Mouse (Mus musculus): ENCODE data around the gene Skint9.
"Not testable (repeated sequence)": the region's sequence is repeated elsewhere in the genome, so short reads cannot be mapped to it uniquely, and the experiment has no call there.

Gene Skint9

DNA sequence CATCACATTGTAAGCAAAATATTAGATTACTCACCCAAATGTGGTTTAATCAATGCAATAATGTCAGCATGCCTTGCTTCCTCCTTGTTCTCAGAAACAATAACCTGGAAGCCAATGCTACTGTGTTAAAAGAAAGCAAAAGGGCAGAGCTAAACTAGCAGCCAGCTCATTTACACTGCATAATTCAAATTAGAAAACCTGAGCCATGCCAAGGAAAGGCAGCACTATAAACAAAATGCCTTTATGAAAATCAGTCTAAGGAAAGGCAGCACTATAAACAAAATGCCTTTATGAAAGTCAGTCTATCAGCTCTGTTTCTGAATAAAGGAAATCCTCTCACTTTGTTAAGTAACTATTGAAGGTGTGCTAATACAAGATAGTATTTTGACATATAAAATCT lies at the start of gene Skint9:
Gene Skint9 (minus strand): TSS at position 101 of the 400 bp plus-strand sequence.
- no peak for DNase-seq (ENCODE audit: low spot score)

GRCm38 (mm10) chr4:112432685-112433084 lies 1.1 kb downstream of the Skint9 start:
- DNase-seq (ENCODE audit: low spot score), result no peak

- DNase-seq (ENCODE audit: low spot score), result no peak
Observed at GRCm38 (mm10) chr4:112432223-112432622, 1.6 kb downstream of the Skint9 start.

DNA sequence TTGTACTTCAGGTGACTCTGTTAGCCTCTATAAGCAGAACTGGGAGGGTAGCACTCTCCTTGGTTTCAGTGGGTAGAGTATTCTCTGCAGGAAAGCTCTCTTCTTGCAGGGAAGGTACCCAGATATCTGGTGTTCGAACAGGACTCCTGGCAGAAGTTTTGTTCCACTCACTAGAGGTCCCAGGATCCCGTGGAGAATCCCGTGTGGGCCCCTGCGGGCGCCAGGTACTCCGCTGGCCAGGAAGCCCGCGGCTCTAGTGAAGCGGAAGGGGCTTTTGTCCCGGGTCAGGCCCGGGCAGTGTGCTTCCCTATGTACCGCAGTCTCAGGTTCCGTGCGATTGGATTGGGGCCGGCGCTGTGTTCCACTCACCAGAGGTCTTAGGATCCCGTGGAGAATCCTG lies 84.7 kb downstream of the Skint9 start:
- DNase-seq (ENCODE audit: low spot score), result not testable (repeated sequence)
